Mouse (Mus musculus): ENCODE measurements around the gene Cxcl13.

DNA sequence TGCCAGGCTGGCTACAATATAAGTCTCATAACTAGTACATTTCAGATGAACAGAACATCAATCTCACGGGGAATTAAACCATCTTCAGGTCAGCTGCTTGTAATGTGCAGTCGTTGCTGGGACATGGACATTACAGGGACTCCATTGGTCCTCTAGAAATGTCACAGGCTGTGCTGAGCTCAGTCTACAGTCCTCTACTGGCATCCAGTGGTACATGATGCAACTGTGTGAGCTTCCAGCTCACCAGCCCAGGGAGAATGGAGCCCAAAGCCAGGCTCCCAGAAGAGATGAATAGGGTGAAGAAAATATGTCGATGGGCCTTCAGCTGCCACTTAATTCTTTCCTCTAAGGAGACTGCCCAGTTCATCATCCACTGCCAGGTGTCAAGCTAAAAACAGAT is 15.5 kb downstream of the Cxcl13 start:
- TF ChIP-seq USF1 (IDR thresholded peaks at IDR 0.05; ENCODE audit: low read depth) (no peak), CTCF (IDR thresholded peaks at IDR 0.05; ENCODE audit: control insufficient read depth, insufficient read depth, insufficient read length) (no peak)
